Mouse (Mus musculus): ENCODE results near the gene Cradd.
A peak's percentile ranks its signal among the peaks of the same experiment; 100 is the strongest.

Cradd gene

GRCm38 (mm10) chr10:95207423-95207822, 116.5 kb downstream of the Cradd start:
- DNase-seq (ENCODE audit: low spot score in 2 of 2), result no peak

- DNase-seq (ENCODE audit: low spot score in 2 of 2), result no peak
Measured at GRCm38 (mm10) chr10:95201514-95201913, 122.4 kb downstream of the Cradd start.

GRCm38 (mm10) chr10:95200323-95200722, 123.6 kb downstream of the Cradd start:
- no peak for DNase-seq (ENCODE audit: low spot score in 2 of 2)

- DNase-seq (ENCODE audit: low spot score in 2 of 2), result no peak
Measured at GRCm38 (mm10) chr10:95199541-95200269, 124.2 kb downstream of the Cradd start.

GRCm38 (mm10) chr10:95197377-95197776, 126.6 kb downstream of the Cradd start:
- no peak for DNase-seq (ENCODE audit: low spot score in 2 of 2)

- peak; percentile 31 to 39 for DNase-seq (ENCODE audit: low spot score in 2 of 2)
Measured at GRCm38 (mm10) chr10:95195719-95196118, 128.2 kb downstream of the Cradd start.

GRCm38 (mm10) chr10:95194776-95195175, 129.2 kb downstream of the Cradd start:
- DNase-seq (ENCODE audit: low spot score in 2 of 2), result no peak

- DNase-seq (ENCODE audit: low spot score in 2 of 2), result no peak
Measured at GRCm38 (mm10) chr10:95193875-95194281, 130.1 kb downstream of the Cradd start.

- DNase-seq (ENCODE audit: low spot score in 2 of 2), result no peak
Measured at GRCm38 (mm10) chr10:95191881-95192280, 132.1 kb downstream of the Cradd start.

GRCm38 (mm10) chr10:95191151-95191655, 132.7 kb downstream of the Cradd start:
- no peak for DNase-seq (ENCODE audit: low spot score in 2 of 2)

- DNase-seq (ENCODE audit: low spot score in 2 of 2), result no peak
Measured at GRCm38 (mm10) chr10:95189550-95190211, 134.3 kb downstream of the Cradd start.

GRCm38 (mm10) chr10:95184210-95184609, 139.7 kb downstream of the Cradd start:
- DNase-seq (ENCODE audit: low spot score in 2 of 2), result no peak

- DNase-seq (ENCODE audit: low spot score in 2 of 2), result no peak
Measured at GRCm38 (mm10) chr10:95183051-95183450, 140.9 kb downstream of the Cradd start.

GRCm38 (mm10) chr10:95182405-95182804, 141.5 kb downstream of the Cradd start:
- no peak for DNase-seq (ENCODE audit: low spot score in 2 of 2)

GRCm38 (mm10) chr10:95181553-95181952, 142.4 kb downstream of the Cradd start:
- no peak for DNase-seq (ENCODE audit: low spot score in 2 of 2)

- no peak for DNase-seq (ENCODE audit: low spot score in 2 of 2)
Measured at GRCm38 (mm10) chr10:95180900-95181299, 143.0 kb downstream of the Cradd start.

GRCm38 (mm10) chr10:95180177-95180576, 143.8 kb downstream of the Cradd start:
- DNase-seq (ENCODE audit: low spot score in 2 of 2), result no peak

- no peak for DNase-seq (ENCODE audit: low spot score in 2 of 2)
Measured at GRCm38 (mm10) chr10:95178785-95179184, 145.1 kb downstream of the Cradd start.

- no peak for DNase-seq (ENCODE audit: low spot score in 2 of 2)
Measured at GRCm38 (mm10) chr10:95175423-95176120, 148.4 kb downstream of the Cradd start.

GRCm38 (mm10) chr10:95174260-95174659, 149.7 kb downstream of the Cradd start:
- no peak for DNase-seq (ENCODE audit: low spot score in 2 of 2)

GRCm38 (mm10) chr10:95170721-95171354, 153.1 kb downstream of the Cradd start:
- DNase-seq (ENCODE audit: low spot score in 2 of 2), result no peak

- no peak for DNase-seq (ENCODE audit: low spot score in 2 of 2)
Measured at GRCm38 (mm10) chr10:95164949-95165348, 159.0 kb downstream of the Cradd start.

Data from thymus, postnatal 10 days (tissue).